Mouse (Mus musculus) frontal cortex, postnatal 14 days (tissue): ENCODE data around the gene Nkx2-3.

Source experiments
- DNase-seq, 2 experiments: peaks; one replicate each; pipeline ENCODE4 v3.0.0; 2022; ENCODE audit warnings: low spot score in 2 of 2

Nkx2-3 gene

DNA sequence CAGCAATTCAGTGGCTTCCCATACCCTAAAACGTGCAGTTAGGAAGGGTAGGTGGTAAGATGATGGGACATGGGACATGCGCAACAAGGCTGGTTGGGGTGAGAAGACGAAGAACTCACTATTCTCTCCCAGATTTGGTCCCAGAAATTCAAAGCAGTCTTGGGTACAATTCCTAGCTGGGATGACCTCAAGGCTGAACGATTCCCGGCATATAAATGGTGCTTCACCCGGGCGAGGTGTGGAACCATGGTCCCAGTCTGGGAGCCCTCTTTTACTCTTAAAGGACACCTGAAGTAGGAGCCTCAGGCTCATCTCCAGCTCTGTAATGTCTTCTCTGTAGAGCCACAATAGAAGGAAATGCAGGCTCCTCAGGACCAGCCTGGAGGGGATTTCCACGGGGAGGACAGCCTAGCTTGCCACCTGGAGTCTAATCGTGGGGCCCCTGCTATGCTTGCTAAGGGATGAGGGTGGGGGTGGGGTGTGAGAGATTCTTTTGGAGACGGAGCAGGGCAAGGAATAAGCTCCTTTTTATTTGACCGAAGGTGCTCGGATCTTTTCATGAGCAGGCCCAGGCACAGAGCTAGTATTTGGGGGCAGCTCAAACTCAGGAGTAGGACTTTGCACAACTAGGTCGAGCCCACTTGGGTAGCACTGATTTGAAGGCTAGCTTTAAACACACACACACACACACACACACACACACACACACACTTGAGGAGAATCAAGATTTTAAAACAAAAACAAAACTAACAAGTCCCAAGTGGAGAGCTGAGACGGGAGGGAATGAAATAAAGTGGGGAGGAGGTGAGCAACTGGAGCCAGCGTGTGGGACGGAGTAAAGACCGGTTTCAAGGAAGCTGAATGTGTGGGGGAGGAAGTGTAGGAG lies 6.2 kb upstream of the Nkx2-3 start:
- no peak for DNase-seq

- no peak for DNase-seq
These were observed 5.3 kb upstream of the Nkx2-3 start for GRCm38 (mm10) chr19:43606552-43607530.

DNA sequence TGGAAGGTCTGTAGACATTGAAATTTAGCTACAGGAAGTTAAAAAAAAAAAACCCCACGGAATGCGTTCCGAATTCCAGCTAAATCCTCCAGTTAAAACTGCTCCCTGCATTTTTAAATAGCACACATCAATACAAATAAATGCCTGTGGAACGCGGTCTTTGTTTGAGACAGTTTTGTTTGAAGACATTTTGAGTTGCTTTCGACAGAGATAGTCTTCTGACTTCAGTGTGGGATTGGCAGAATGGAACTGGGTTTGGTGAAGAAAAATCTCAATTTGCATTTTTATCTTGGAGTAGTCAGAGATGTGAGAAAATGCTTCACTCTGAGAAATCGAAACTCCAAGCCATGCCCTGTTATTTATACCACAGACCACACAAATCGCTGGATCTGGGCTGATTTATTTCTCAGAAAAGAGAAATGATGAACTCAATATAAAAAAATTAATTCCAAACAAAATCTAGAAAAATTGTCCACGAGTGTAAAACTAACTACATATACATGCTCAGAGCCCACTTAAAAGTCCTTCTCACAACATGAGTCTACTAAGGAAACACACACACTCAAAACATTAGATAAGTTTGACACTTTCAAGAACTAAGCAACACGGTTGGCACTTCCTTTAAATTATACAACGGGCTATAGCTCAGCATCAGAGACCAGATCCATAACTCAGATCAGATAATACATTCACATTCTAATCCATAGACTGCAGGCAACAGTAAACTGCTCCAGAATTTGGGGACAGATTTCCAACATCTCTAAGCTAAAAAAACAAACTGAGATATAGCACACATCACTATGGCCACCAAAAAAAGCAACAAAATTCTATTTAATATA lies 4.1 kb upstream of the Nkx2-3 start:
- DNase-seq, result no peak

- no peak for DNase-seq
These were observed 3.2 kb upstream of the Nkx2-3 start for GRCm38 (mm10) chr19:43608711-43609457.

DNA sequence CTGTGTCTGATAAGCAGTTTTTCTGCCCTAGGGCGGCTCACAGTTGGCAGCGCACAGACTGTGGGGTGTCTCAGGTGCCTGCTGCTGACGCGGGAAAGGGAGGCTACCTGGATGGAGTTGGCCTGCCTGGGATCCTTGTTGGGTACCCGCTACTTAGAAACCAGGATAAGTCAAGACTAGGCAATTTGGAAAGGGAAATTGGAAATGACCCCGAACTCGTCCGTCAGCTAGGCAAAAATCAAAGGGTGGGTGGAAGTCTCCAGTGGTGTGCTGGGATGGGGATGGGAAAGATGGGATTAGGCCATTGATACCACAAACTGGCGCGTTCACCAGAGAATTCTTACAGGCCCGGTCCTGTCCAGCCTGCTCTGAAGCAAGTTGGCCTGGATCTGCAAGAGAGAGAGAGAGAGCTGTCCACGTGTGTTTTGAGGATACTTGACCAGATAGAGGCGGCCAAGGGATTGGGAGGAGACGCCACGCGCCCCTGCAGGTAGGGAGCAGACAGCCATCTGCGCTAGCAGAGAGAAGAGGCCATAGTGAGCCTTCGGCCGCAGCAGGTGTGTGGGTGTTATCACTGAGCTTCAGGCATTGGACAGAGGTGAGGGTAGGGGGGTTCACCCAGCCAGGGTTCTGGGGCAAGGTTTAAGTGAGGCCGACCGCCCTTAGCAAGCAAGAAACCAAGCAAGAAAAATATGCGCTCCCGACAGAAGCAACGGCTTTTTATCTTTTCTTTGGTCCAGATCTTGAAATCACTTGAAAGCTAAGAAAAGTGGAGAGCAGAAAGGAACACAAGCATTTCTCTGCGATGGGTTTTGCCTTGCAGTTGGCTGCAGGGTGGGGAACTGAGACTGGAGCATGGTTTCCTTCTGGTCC lies 2.4 kb upstream of the Nkx2-3 start:
- no peak for DNase-seq

GRCm38 (mm10) chr19:43610341-43610848 lies 1.7 kb upstream of the Nkx2-3 start:
- no peak for DNase-seq

GRCm38 (mm10) chr19:43611110-43611509 lies 1.0 kb upstream of the Nkx2-3 start:
- no peak for DNase-seq

DNA sequence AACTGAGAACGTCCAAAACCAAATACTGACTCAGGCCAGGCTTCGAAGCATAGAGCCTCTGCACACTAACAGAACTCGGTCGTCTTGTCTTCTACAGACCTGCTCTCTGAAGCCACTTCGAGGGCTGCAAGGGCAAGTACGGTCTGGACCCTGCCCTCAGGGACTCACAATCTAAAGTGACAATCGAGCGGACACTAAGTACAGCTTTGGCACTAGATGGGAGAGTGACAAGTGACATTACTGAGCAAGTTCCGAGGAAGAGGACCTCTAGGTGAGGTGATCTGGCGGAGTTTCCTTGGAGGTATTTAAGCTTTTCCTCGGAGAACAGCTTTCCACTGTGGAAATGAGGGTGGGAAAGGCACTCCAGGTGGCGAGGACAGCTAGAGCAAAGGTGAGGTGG lies 564 bp upstream of the Nkx2-3 start:
- DNase-seq, result no peak

- no peak for DNase-seq
These were observed 411 bp downstream of the Nkx2-3 start for GRCm38 (mm10) chr19:43612501-43612971.

DNA sequence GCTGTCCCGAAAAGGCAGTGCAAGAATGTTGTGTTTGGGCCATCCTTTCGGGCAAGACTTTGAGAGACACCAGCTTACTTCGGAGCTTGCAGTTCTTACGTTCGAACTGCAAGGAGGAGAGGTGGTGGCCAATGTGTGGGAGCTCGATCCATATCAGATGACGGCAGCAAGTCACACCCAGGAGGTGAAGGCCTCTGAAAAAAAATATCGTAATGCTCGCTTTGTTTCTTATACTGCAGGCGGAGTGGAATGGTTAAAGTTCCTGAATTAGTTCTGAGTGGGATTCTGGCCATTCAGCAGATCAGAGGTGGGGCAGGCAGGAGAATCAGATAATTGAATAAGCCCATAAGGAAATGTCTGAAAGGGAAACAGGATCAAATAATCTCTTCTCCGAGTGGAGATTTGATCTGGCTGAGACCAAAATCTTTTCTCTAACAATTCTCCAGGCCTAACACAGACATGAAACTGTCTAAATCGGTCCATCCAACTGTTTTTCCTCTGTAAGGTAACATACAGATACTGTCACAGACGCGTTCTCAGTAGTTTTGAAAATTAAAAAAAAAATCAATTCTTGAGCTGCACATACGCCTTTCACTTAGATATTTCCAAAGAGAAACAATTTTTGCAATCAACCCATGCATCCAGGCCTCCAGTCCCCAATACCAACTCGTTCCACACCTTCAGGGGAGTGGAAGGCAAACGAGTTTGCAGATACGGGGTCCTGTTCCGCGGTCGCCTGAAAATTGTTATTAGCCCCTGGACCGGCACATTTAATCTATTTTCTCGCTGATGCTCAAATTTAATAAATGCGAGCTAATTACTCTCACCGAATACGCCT lies 1.4 kb downstream of the Nkx2-3 start:
- no peak for DNase-seq

GRCm38 (mm10) chr19:43614341-43615073 lies 2.4 kb downstream of the Nkx2-3 start:
- no peak for DNase-seq

- no peak for DNase-seq
These were observed 2.9 kb downstream of the Nkx2-3 start for GRCm38 (mm10) chr19:43615074-43615445.

GRCm38 (mm10) chr19:43615571-43616414 lies 3.7 kb downstream of the Nkx2-3 start:
- no peak for DNase-seq

GRCm38 (mm10) chr19:43616415-43616861 lies 4.3 kb downstream of the Nkx2-3 start:
- no peak for DNase-seq

GRCm38 (mm10) chr19:43616889-43617288 lies 4.8 kb downstream of the Nkx2-3 start:
- no peak for DNase-seq

DNA sequence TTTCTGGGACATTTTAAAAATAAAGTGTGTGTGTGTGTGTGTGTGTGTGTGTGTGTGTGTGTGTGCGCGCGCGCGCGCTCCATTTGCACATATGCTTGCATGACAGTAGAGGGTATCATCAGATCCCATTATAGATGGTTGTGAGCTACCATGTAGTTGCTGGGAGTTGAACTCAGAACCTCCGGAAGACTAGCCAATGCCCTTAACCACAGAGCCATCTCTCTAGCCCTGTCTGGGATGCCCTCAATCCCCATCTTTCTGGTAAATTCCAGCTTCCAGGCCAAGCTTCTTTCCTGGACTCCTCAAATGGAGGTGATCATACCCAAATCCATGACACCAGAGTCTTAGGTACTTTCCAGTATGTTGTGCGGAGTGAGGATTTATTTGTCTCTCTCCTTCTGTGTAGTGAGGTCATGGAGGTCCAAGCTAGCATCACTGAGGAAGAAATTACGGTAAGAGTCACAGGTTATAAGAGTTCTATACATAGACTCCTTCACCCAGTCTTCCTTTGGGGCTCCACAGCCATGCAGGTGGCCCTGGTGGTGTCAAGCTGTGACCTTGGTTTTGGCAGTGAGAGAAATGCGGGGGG lies 5.7 kb downstream of the Nkx2-3 start:
- DNase-seq, result no peak
